Mouse (Mus musculus) limb, embryonic 14.5 days (tissue): ENCODE measurements around the gene Ptch1. TPM values are rescaled to one million over a fixed set of nuclear protein-coding genes. Genes with fewer than 3 reads are reported as not detected.

Experiments used
- ATAC-seq: fragments of 200-750 bp; cut with Nextera tagmentation; 2 replicates; pipeline ENCODE4 v1.8.0; 2017; ENCODE audit warnings: low read depth, moderate number of reproducible peaks, moderate TSS enrichment; ENCODE audit not compliant: low FRiP score
- DNase-seq: peaks from one replicate; pipeline ENCODE4 v3.0.0-alpha.2; 2015; ENCODE audit warnings: low spot score
- H3K27ac ChIP-seq: fragments of 300-500 bp; sonication (generic); replicated peaks from 2 replicates; pipeline ENCODE4 v1.5.1; 2014; ENCODE audit warnings: low read depth, mild to moderate bottlenecking, low read length, moderate library complexity, mixed read lengths
- H3K27me3 ChIP-seq: fragments of 300-500 bp; sonication (generic); 2 replicates; pipeline ENCODE4 v1.6.1; 2014; ENCODE audit warnings: low read length, mixed read lengths; ENCODE audit not compliant: control insufficient read depth, insufficient read depth
- H3K36me3 ChIP-seq: fragments of 300-500 bp; sonication (generic); 2 replicates; pipeline ENCODE4 v1.6.1; 2014; ENCODE audit warnings: mild to moderate bottlenecking, low read length, moderate library complexity, mixed read lengths; ENCODE audit not compliant: control insufficient read depth, insufficient read depth
- H3K4me1 ChIP-seq: fragments of 300-500 bp; sonication (generic); 2 replicates; pipeline ENCODE4 v1.6.1; 2014; ENCODE audit warnings: antibody characterized with exemption, low read length, mixed read lengths; ENCODE audit not compliant: control insufficient read depth, insufficient read depth
- H3K4me2 ChIP-seq: fragments of 300-500 bp; sonication (generic); replicated peaks from 2 replicates; pipeline ENCODE4 v1.6.1; 2014; ENCODE audit warnings: low read depth, mild to moderate bottlenecking, low read length, moderate library complexity; ENCODE audit not compliant: severe bottlenecking
- H3K4me3 ChIP-seq: fragments of 300-500 bp; sonication (generic); replicated peaks from 2 replicates; pipeline ENCODE4 v1.5.1; 2014; ENCODE audit warnings: low read length
- H3K9ac ChIP-seq: fragments of 300-500 bp; sonication (generic); 2 replicates; pipeline ENCODE4 v1.6.1; 2014; ENCODE audit warnings: mild to moderate bottlenecking, low read depth, low read length, moderate library complexity; ENCODE audit not compliant: severe bottlenecking
- H3K9me3 ChIP-seq: fragments of 300-500 bp; sonication (generic); 2 replicates; pipeline ENCODE4 v1.6.1; 2016; ENCODE audit warnings: low read length; ENCODE audit not compliant: control insufficient read depth
- POLR2A ChIP-seq: fragments of 200-500 bp; IDR thresholded peaks from 2 replicates; pipeline ENCODE4 v1.8.0; 2012; ENCODE audit warnings: inconsistent platforms, mild to moderate bottlenecking, moderate library complexity, borderline replicate concordance; ENCODE audit not compliant: insufficient read depth, insufficient read length; ENCODE audit errors: extremely low read depth
- whole genome bisulfite sequencing: fragments of 180-500 bp; shearing (Covaris S2); extraction: QIAGEN DNeasy Blood & Tissue Kit; methylation state at CpG from one replicate; pipeline ENCODE4 v1.1.7; 2014; 5-methylcytosine and 5-hydroxymethylcytosine counted together
- polyA plus RNA-seq, 2 experiments: library from polyadenylated mRNA; depleted of rRNA in 1 of 2; stranded (reverse) in 1 of 2; unstranded in 1 of 2; fragments of >200 nt; fragmentation: Nextera tagmentation in 1 of 2; extraction: Ambion mirVana in 1 of 2; gene quantifications; 2 replicates each; pipeline versions ENCODE4 v1.2.1 to v1.2.3; 2012 to 2014

Ptch1 gene
- polyA plus RNA-seq, 2 experiments = 31.0 to 45.9 TPM

DNA sequence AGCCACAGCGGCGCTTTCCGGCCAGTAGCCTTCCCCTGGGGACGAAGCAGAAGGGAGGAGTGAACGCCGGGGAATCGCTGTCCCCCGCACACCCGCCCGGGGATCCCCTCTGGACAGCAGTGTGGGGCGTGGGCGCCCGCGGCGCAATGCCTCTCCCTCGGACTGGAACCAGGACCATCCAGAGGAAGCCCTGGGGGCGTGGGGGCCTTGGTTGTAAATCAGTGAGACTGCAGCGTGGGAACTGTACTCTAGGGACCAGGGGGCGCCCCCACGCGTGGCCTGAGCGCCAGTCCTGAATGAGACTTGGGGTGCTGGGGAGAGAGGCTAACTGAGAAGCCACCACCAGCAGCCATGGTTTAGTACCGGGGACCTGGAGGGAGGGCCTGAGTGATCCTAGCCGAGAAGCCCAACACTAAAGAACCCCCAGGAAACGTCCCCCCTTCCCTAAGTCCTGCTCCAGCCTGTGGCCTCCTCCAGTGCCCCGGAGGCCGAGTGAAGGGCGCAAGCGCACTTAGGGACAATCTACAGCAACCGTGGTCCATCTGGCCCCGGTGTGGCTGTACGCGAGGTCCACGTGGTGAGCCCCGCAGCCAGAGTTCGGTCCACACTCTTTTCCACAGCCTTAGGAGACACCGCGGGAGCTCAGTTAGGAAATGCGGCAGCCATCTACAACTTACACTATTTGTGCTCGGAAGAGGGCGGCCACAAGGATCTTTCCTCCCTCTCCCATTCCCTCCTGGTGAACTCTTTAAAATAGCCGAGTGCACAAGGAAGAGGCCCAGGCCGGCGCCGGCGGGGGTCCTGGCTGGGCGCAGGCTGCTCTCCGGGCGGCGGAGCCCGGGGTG, 9.4 kb downstream of the Ptch1 start:
- WGBS = under 1% methylated on average over 50 of the region's 51 CpGs
- peak overlapping the region; percentile 95 for H3K4me2 ChIP-seq
- H3K9ac ChIP-seq = peak overlapping the region; percentile 98
- DNase-seq = peak; percentile 55
- peaks cover 31% of the 10 kb centered on the region for H3K4me1 ChIP-seq
- H3K27ac ChIP-seq = peak overlapping the region; percentile 99
- peaks cover 29% of the 10 kb centered on the region for H3K36me3 ChIP-seq
- no peaks in the 10 kb centered on the region for H3K9me3 ChIP-seq
- peak overlapping the region; percentile 90 for H3K4me3 ChIP-seq
- no peak for TF ChIP-seq POLR2A
- H3K27me3 ChIP-seq = no peaks in the 10 kb centered on the region
- no peak for ATAC-seq

GRCm38 (mm10) chr13:63562972-63563780, 10.2 kb downstream of the Ptch1 start:
- ATAC-seq = peak; percentile 39
- under 1% methylated on average over 50 of the region's 51 CpGs for WGBS
- H3K9ac ChIP-seq = peak overlapping the region; percentile 98
- H3K36me3 ChIP-seq = peaks cover 30% of the 10 kb centered on the region
- peak overlapping the region; percentile 90 for H3K4me3 ChIP-seq
- H3K27me3 ChIP-seq = no peaks in the 10 kb centered on the region
- peak overlapping the region; percentile 95 for H3K4me2 ChIP-seq
- TF ChIP-seq POLR2A = peak; percentile 49; the same call in 1 of the 2 replicates
- H3K27ac ChIP-seq = peak overlapping the region; percentile 99
- no peaks in the 10 kb centered on the region for H3K9me3 ChIP-seq
- peaks cover 33% of the 10 kb centered on the region for H3K4me1 ChIP-seq
- DNase-seq = peak; percentile 78

DNA sequence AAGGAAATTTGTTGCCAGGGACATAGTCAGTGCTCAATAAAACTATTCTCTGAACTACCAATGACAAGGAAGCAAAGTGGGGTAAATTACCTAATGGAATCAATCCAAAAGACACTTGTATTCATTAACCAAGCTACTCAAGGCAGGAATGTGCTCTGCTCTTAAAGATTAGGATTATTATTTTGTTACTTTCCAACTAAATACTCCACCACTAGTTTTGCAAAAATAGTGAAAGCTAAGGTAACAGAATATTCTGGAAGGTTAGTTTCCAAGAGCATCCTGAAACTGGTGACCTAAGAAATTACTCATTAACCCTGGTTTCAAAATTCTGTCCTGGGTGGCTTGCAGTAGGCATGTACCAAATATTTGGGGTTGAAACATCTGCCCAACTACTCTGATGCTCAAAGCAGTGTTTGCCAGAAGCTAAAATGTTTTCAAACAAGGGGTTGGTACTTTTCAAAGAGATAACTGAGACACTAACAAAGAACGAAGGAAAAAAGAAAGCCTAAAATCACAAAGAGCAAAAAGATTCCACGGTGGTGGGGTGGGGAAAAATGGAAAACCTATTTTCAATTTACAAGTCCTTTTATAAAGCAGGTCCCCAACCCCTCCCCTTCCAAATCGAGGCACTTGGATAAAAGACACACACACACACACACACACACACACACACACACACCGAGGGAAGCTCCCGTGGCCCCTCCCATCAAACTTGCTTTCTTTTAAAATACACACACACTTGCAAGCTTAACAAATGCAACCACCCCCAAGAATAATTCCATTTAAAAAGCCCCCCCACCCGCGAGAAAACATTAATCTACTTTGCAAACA, 11.0 kb downstream of the Ptch1 start:
- peak overlapping the region; percentile 98 for H3K9ac ChIP-seq
- H3K27ac ChIP-seq = peak overlapping the region; percentile 99; the same call in 1 of the 2 replicates
- peak overlapping the region; percentile 90 for H3K4me3 ChIP-seq
- no peaks in the 10 kb centered on the region for H3K9me3 ChIP-seq
- no peak for TF ChIP-seq POLR2A
- no peak for ATAC-seq
- H3K4me2 ChIP-seq = peak overlapping the region; percentile 95
- DNase-seq = no peak
- H3K4me1 ChIP-seq = peaks cover 40% of the 10 kb centered on the region
- under 1% methylated on average over 7 of the region's 7 CpGs for WGBS
- no peaks in the 10 kb centered on the region for H3K27me3 ChIP-seq
- peaks cover 36% of the 10 kb centered on the region for H3K36me3 ChIP-seq

DNA sequence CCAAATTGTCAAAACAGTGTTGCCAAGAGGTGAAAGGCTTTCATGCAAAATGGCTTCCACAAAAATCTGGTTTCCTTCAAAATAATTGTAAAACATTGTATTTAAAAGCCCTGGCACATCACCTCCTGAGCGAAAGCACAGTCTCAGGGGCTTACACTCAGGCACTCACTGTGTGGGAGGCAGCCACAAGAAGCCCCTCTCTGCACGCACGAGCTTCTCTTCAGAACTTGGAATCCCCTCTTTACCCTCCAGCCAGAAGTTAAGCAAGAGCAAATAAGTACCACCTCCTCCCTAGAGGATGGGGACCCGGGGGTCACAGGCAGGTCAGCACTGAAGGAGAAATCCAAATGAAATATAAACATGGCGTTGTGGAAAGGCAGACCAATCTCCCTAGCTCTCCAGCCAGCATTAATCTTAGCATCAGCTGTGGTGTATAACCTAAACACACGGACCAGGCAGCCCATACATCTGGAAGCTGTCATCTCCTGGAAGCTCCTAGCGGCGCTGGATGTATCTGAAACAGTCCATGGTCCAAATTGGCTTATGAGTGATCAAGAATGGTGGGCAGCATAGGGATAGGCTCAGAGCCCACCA, 15.0 kb downstream of the Ptch1 start:
- no peaks in the 10 kb centered on the region for H3K9me3 ChIP-seq
- H3K36me3 ChIP-seq = peaks cover 32% of the 10 kb centered on the region
- TF ChIP-seq POLR2A = no peak
- H3K4me3 ChIP-seq = peak overlapping the region; percentile 90; the same call in 1 of the 2 replicates
- ATAC-seq (no peak), DNase-seq (peak; percentile 47)
- 0 out of 2 replicates have a peak overlapping the region, but pooled peaks have one; percentile 9 for H3K9ac ChIP-seq
- 17% methylated on average over 8 of the region's 8 CpGs for WGBS
- 0 out of 2 replicates have a peak overlapping the region, but pooled peaks have one; percentile 7 for H3K27ac ChIP-seq
- H3K4me1 ChIP-seq = peaks cover 72% of the 10 kb centered on the region
- H3K27me3 ChIP-seq = no peaks in the 10 kb centered on the region
- H3K4me2 ChIP-seq = peak overlapping the region; percentile 95
